ENCODE assay signal across 13 mouse cellular contexts in the genomic region with DNA sequence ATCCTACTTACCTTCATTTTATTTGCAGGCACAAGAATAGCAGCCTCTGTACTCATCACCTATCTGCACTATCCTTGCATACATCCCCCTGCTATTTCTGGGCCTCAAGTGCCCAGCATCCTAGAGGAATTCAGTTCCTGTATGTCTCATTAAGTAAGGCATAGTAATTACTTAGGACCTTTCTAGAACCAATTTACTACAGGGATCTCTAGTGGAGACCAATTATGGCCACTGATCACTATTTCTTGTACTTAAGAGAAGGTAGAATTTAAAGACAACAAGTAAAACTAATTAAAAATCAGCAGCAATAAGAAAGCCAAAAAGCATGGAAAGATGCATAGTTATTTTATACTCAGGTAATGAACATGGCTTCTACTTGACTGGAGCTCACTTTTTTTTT. TPM values are rescaled to one million over a fixed set of nuclear protein-coding genes. Genes with fewer than 3 reads are reported as not detected.
"Had no signal": no experiment of that assay in that cellular context is flagged by ENCODE, and none has a peak within 500 bp of the region (broad histone marks: within the 10 kb centered on the region; RNA-seq: fewer than 3 reads in every experiment).

A gene (minus strand): TSS at position 101 of the 400 bp plus-strand sequence.

- DNase-seq: retina, postnatal 1 day; right cerebral cortex, adult 18-20 months; right cerebral cortex, postnatal 14 days; right cerebral cortex, postnatal 25 days; right cerebral cortex, postnatal 4 days; spleen, adult 18-20 months; thymus, adult 18-20 months; thymus, adult 2 months; thymus, postnatal 14 days; thymus, postnatal 25 days; thymus, postnatal 36 days; thymus, postnatal 4 days had no signal

RNA-seq across cellular contexts. Expression of the gene that starts here (rescaled TPM):
- total RNA-seq: neutrophil, adult 5-6 weeks had no signal
